Mouse (Mus musculus) heart, postnatal 0 days (tissue): Measurements from ENCODE around the gene Filip1.

Source experiments
- CTCF ChIP-seq: IDR thresholded peaks from 2 replicates; pipeline ENCODE4 v1.5.1; 2016; ENCODE audit warnings: antibody characterized with exemption, control low read depth, low read depth
- EP300 ChIP-seq: IDR thresholded peaks from 2 replicates; pipeline ENCODE4 v1.6.1; 2016; ENCODE audit warnings: antibody characterized with exemption, low read depth

GRCm38 (mm10) chr9:79976789-79977188, 35.9 kb downstream of the Filip1 start:
- no peak for TF ChIP-seq CTCF
- no peak for TF ChIP-seq EP300
